Mouse (Mus musculus): ENCODE results near the gene Cdc34. TPM values are rescaled to one million over a fixed set of nuclear protein-coding genes. Genes with fewer than 3 reads are reported as not detected.
A peak's percentile ranks its signal among the peaks of the same experiment; 100 is the strongest.

Cdc34 gene
- total RNA-seq, 2 experiments from 2014 or later = 80.7 to 84.8 TPM

DNA sequence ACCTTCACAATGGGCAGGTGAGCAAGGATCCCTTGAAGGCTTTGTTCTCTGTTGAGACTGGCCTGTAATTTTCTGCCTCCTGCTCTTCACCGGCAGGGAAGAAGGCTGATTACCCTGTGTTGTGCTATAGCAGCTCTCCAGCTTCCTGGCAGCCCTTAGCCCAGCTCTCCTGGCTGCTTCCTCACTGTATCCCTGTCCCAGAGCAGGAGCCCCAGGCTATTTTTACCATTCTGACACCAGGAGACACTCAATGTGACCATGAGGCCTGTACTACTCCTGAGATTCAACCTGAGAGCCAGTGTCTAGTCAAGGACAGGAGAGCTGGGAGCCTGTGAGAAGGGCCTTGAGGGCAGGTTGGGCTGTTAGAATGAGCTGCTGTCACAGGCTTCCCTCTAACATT, 4.7 kb downstream of the Cdc34 start:
- Histone ChIP-seq H3K4me3 (no peak overlapping the region), H3K27ac (no peak overlapping the region)
- no peak for TF ChIP-seq CTCF (IDR thresholded peaks at IDR 0.05)
- no peak for DNase-seq (ENCODE audit: extremely low spot score in 1 of 2, low spot score in 2 of 2)
- intact Hi-C loops (cut with DNase I) = no loop called here

DNA sequence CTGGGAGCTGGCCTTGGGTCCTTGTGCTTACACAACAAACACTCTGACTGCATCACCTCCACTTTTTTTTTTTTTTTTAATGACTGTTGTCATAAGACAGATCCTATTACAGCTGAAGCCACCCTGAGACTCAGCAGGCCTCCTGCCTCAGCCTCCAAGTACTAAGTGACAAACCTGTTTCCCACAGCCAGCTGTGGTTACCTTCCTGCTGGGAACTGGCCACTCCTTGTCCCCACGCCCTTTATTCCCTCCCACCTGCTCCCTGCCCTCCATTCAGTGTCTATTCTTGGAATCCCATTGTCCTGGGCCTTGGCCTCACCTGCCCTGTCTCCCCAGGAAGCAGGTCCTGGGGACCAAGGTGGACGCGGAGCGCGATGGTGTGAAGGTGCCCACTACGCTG, 5.5 kb downstream of the Cdc34 start:
- no peak overlapping the region for H3K4me3 ChIP-seq
- DNase-seq (ENCODE audit: extremely low spot score in 1 of 2, low spot score in 2 of 2) = no peak
- no peak for TF ChIP-seq CTCF (IDR thresholded peaks at IDR 0.05)
- no peak overlapping the region for H3K27ac ChIP-seq
- intact Hi-C loops (cut with DNase I) = no loop called here

DNA sequence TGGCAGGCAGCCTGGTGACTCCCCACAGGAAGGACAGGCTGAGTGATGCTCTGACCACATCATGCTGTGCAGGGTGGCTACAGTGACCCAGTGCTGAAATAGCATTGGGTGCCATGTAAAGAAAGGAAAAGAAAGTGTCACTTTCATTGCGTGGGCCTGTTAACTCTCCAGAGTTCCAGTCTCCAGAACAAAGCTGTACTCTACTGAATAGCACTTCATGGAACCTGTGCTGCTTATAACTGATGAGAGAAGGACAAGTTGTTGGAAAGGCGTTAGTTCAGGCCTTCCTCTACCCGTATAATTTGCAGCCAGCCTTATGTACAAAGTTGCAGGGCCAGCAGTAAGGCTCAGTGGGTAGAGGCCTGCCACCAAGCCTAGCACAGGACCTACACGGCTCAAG, 6.7 kb downstream of the Cdc34 start, which contains the start of gene Gzmm:
Gene Gzmm (plus strand): TSS at position 301 of the 400 bp plus-strand sequence.
- H3K27ac ChIP-seq = no peak within 1 kb of the TSS
- H3K4me3 ChIP-seq = no peak within 1 kb of the TSS
- no peak for DNase-seq (ENCODE audit: extremely low spot score in 1 of 2, low spot score in 2 of 2)
- no peak for TF ChIP-seq CTCF (IDR thresholded peaks at IDR 0.05)
- intact Hi-C loops (cut with DNase I) = no loop called here

DNA sequence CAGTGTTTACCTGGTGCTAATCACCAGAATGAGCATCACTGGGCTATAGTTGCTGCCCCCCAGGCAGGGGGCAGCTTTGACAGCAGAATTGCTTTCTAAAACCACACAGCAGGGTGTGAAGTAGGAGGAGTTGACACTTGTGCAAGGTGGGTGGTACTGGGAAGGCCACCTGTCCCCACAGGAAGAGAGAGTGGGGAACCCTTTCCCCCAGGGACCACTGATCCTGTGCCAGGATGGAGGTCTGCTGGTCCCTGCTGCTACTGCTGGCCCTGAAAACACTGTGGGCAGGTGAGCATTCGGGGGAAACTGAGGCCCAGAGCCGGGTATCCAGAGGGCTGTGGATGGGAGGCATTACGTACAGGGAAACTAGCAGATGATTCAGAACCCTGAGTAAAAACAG, 7.2 kb downstream of the Cdc34 start:
- H3K4me3 ChIP-seq = no peak overlapping the region
- no peak for DNase-seq (ENCODE audit: extremely low spot score in 1 of 2, low spot score in 2 of 2)
- intact Hi-C loops (cut with DNase I) = no loop called here
- no peak overlapping the region for H3K27ac ChIP-seq
- TF ChIP-seq CTCF (IDR thresholded peaks at IDR 0.05) = no peak

DNA sequence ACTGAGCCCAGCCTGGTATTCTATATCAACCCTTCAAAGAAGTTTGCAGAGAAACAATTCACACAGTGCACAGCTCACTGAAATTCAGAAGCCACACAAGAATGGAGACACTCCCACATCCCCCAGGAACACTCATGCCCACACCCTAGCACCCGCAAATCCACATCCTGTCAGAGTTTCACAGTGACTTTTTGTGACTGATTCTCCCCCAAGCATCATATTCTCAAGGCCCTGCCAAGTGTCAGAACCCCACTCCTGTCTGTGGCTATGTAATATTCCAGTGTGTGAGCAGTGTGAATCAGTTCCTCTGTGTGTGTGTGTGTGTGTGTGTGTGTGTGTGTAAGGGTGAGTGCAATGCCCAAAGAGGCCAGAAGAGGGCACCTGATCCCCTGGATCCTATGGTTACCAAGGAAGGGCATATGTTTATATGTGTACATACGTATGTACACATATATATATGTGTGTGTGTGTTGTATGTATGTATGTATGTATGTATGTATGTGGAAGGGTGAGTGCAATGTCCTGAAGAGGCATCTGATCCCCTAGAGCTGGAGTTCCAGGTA, 10.1 kb downstream of the Cdc34 start:
- no peak overlapping the region for H3K27ac ChIP-seq
- TF ChIP-seq CTCF (IDR thresholded peaks at IDR 0.05) = no peak; the same call in none of the 2 replicates
- H3K4me3 ChIP-seq = no peak overlapping the region
- intact Hi-C loops (cut with DNase I) = no loop called here
- DNase-seq (ENCODE audit: extremely low spot score in 1 of 2, low spot score in 2 of 2) = no peak

DNA sequence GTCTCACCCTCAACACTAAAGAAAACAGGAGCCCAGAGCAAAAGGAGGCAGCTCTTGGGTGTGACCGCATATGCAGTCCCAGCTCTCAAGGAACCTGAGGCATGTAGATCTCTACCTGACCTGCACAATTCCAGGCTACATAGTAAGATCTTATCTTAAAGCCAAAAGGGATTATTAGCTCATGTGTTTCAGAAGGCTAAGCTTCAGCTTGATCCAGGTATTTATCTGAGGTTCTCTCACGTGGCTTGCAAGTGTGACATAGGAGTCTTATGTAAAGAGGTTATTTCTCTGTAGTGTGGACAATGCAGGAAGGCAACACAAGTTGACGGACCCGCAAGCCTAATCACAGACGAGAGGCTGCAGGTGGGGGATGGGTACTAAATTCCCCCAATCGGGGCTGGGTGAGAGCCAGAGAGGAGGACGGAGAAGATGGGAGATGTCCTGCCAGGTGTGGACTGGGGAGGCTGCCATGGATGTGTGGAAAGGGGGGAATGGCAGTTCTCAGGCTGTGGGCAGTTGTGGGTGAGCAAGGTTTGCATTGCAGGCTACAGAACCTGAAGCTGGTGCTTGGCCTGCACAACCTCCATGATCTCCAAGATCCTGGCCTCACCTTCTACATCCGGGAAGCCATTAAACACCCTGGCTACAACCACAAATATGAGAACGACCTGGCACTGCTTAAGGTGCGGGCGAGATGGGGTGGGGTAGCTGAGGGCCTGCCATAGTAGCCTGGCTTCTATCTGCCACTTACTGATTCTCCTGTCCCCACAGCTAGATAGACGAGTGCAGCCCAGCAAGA, 11.8 kb downstream of the Cdc34 start:
- no peak overlapping the region for H3K4me3 ChIP-seq
- no peak for DNase-seq (ENCODE audit: extremely low spot score in 1 of 2, low spot score in 2 of 2)

DNA sequence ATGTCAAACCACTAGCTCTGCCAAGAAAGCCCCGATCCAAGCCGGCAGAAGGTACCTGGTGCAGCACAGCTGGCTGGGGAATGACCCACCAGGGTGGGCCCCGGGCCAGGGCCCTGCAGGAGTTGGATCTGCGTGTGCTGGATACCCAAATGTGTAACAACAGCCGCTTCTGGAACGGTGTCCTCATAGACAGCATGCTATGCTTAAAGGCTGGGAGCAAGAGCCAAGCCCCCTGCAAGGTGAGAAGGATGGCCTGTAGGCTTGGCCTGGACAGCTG, 12.3 kb downstream of the Cdc34 start:
- H3K4me3 ChIP-seq = no peak overlapping the region
- no peak for DNase-seq (ENCODE audit: extremely low spot score in 1 of 2, low spot score in 2 of 2)
- no peak overlapping the region for H3K27ac ChIP-seq
- intact Hi-C loops (cut with DNase I) = no loop called here
- no peak for TF ChIP-seq CTCF (IDR thresholded peaks at IDR 0.05)

More for the DNA sequence above, 11.8 kb downstream of the Cdc34 start:
- intact Hi-C loops (cut with DNase I) = no loop called here
- no peak overlapping the region for H3K27ac ChIP-seq
- no peak for TF ChIP-seq CTCF (IDR thresholded peaks at IDR 0.05)

DNA sequence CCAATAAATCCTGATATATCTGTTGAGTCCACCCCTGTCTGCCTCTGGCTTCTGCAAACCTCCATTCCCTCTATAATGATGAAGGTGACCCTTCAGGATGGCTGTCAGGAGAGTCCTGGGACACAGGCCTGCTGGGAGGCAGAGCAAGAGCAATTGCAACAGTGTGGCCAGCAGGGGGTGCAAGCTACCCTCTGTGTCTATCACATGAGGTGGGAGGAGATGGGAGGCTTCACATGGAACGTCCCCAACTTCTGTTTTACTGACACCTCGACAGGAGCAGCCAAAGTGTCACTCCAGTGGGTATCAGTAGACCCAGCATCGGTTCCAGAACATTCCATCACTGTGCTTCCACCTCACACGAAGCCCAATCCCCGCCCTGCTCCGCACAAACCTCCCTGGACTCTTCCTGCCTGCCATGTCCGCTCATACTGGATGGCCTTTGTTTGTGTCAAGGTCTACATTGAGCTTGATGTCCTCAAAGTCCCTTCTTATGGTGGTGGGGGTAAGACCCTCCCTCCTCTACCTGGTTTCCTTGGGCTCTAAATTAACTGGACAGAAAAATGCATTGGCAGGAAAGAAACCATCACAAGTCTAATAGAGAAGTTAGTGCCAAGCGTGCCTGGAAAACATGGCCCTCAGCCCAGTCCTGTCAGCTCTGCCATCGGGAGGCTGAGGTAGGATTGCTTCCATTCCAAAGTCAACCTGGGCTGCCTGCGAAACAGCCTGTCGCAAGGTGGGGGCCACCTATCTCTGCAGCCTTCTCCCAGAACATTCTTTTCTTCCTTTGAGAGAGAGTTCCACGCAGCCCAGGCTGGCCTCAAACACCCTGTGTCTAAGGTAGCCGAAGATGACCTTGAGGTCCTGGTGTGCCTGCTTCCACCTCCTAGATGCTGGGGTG, 13.5 kb downstream of the Cdc34 start:
- no peak overlapping the region for H3K4me3 ChIP-seq
- DNase-seq (ENCODE audit: extremely low spot score in 1 of 2, low spot score in 2 of 2) = peak in 1 of 2 experiments; percentile 68
- H3K27ac ChIP-seq = peak overlapping the region; percentile 60
- peak; percentile 86 for TF ChIP-seq CTCF (IDR thresholded peaks at IDR 0.05)
- intact Hi-C loops (cut with DNase I) = no loop called here

DNA sequence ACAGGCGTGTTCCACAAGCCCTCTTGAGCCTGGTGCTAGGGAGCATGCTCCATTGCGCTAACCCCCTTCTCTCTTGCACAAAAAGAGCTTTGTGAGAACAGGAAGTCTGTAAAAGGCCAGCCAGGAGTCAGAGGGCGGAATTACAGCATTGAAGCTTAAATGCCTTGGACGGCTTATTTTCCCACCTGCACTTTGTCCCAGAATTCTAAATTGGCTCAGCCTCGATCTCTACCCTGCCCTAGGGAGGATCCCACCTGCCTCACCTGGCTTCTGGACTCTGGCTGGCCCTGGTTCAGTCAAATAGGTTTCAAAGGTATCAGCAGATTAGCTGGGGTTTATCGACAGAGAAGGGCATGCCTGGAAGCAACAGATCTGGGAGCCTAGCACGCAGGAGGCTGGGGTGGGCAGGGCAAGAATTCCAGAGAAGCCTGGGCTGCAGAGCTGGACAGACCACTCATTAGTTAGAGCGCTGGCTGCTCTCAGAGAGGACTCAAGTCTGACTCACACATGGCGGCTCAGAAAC, 14.2 kb downstream of the Cdc34 start:
- peak overlapping the region; percentile 60 for H3K27ac ChIP-seq
- no peak for DNase-seq (ENCODE audit: extremely low spot score in 1 of 2, low spot score in 2 of 2)
- intact Hi-C loops (cut with DNase I) = no loop called here
- no peak overlapping the region for H3K4me3 ChIP-seq
- no peak for TF ChIP-seq CTCF (IDR thresholded peaks at IDR 0.05)

DNA sequence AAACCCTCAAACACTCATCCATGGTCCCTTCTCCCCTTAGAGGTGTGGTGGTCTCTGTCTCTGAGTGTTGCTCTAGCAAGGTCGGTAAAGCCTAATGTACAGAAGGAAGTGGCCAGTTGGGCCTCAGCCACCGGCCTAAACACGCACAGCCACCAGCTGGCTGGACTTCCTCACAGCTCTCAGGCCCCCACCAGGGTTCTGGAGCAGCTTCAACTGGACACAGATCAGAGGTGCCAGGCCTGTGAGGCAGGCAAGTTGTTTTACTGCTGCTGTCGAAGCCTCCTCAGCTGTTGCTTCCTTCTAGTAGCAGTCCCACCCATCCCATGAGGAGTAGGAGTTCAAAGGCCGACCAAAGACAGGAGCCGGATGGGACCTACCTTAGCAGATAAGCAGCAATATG, 15.9 kb downstream of the Cdc34 start:
- intact Hi-C loops (cut with DNase I) = no loop called here

DNA sequence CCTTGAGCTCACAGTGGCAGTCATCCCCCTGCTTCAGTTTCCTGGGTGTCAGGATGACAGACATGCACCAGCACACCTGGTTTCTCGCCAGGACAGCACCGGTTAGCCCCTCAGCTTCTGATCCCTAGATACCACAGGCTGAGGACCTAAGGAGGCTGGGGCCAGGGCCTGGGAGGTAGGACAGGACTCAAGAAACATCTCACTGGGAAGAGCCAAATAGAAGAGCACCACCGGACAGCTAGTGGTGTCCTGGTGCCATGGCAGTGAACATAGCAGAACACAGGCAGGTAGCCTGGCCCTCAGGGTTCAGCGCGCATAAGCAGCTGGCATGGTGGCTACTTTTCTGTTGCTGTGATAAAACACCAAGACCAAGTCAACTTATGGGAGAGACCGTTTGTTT, 16.5 kb downstream of the Cdc34 start:
- H3K27ac ChIP-seq = peak overlapping the region; percentile 80
- TF ChIP-seq CTCF (IDR thresholded peaks at IDR 0.05) = no peak
- no peak for DNase-seq (ENCODE audit: extremely low spot score in 1 of 2, low spot score in 2 of 2)
- H3K4me3 ChIP-seq = no peak overlapping the region
- intact Hi-C loops (cut with DNase I) = no loop called here

More for the DNA sequence above, 15.9 kb downstream of the Cdc34 start:
- Histone ChIP-seq H3K27ac (peak overlapping the region; percentile 69), H3K4me3 (no peak overlapping the region)
- TF ChIP-seq CTCF (IDR thresholded peaks at IDR 0.05) = no peak
- DNase-seq (ENCODE audit: extremely low spot score in 1 of 2, low spot score in 2 of 2) = no peak

DNA sequence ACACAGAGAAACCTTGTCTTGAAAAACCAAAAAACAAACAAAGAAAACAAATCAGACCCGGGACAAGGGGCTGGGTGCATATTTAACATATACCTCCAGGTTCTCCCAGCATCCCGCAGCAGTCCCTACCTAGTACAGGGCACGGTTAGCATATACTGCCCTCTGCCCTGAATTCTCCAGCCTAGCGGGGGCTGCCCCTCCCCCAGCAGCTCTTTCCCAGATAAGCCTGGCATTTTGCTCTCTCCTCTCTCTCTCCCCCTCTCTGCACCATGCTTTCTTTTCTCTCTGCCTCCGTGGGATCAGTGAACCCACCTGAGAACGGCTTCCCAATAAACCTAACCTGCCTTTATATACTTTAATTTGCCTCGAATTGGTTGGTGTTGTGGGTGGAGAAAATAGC, 18.7 kb downstream of the Cdc34 start:
- Histone ChIP-seq H3K4me3 (no peak overlapping the region), H3K27ac (peak overlapping the region; percentile 78)
- DNase-seq (ENCODE audit: extremely low spot score in 1 of 2, low spot score in 2 of 2) = no peak
- no peak for TF ChIP-seq CTCF (IDR thresholded peaks at IDR 0.05)
- intact Hi-C loops (cut with DNase I) = no loop called here
